Mouse (Mus musculus) thymus, postnatal 10 days (tissue): Measurements from ENCODE around the gene Ghr.

ENCODE experiments used
- DNase-seq, 2 experiments: peaks; one replicate each; pipeline ENCODE4 v3.0.0; 2021; ENCODE audit warnings: low spot score in 2 of 2

The Ghr gene

DNA sequence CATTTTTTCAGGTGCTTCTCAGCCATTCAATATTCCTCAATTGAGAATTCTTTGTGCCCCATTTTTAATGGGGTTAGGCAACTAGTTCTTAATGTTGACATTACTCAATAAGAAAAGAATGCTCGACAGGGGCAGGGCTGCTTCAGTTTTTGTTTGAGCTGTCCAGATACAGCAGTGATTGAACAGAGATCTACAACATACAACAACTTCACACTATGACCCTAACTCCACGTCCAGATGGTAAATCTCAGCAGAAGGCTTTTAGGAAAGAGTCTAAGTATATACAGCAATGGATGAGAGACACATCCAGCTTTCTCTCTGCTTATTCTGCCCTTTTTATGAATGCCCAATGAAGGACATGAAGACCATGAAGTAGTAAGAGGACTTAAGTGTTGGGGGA is 199.5 kb downstream of the Ghr start:
- DNase-seq = no peak

DNA sequence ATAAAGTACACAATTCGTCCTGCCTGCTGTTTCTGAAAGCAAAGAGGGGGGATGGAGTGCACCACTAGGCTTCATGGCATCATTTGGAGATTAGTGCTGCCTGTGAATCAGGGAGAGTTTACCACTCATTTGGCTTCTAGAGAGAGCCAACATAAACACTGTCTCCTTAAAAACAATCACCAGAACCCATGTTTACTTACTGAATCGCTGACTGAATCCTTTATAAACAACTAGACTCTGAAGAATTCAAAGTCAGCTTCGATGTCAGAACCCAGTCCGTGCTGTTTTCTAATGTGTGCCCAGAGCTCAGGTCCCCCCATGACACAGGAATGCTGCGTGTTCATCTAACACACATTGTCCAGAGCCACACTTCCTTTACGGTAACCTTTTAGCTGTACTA is 201.9 kb downstream of the Ghr start:
- no peak for DNase-seq

DNA sequence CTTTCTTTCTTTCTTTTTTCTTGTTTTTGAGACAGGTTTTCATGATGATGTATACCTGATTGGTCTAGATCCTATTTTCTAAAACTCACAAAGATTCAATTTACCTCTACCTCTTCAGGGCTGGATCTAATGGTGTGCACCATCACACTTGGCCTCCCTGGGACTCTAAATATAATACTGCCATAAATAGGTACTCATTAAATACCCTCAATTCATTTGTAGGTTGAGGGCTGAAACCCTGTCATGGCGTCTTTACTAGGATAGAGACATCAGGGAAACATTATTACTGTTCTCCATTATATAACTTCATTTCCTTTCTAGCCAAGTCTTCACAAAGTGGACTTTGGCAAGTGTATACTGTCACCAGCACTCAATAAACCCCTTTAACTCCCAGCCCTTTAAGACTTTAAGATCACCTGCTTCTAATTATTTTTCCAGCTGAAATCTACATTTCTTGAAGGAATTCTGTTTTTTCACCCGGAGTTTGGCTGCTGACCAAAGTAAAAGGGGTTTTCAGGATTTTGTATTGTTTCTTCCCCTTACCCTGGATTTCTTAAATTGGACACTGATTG is 214.9 kb downstream of the Ghr start:
- no peak for DNase-seq

DNA sequence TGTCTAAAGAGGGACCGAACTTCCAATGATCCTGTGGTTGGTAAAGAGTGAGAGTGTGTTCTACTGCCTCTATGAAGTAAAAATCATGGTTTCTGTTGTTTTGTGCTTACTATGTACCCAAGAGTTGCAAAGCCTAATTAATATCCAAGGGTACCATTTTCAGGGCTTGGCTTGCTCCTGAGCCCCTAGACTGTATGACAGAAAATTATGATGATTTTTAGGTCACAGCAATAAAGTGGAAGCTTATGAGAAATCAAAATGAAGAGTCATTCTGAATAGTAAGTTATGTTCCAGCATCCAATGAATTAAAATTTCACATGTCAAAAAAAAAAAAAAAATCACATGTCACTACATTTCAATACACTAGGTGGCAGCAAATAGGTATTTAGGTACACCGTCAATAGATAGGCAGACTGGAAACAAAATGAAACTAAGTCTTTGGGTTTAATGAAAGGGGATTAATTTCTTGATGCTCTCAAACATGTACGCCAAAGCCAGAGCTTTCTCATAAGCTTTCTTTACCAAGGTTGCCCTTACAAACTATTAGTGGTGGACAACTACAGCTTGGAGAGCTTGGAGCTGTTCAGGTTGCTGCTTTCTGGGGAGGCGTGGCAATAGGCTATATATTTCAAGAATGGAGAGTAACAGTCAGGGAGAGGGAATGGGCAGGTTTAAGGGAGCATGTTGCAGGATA is 227.1 kb downstream of the Ghr start:
- DNase-seq = no peak

DNA sequence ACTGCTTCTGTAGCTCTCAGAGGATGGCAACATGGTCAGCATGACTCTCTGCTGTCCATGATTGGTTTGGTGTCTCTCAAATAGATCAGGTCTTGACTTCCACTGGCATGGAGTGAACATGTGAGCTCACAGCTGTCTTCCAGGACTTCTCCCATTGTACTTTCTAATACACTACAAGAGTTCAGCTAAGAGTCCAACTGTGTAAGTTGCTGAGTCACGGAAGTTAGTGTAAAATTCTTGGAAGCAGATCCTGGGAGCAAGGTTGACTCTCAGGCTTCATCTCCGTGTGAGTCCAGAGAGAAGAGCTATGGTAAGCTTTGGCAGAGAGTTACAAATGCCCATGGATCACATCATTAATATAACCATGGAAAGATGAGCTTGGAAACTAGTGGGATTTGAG is 229.6 kb downstream of the Ghr start:
- no peak for DNase-seq

DNA sequence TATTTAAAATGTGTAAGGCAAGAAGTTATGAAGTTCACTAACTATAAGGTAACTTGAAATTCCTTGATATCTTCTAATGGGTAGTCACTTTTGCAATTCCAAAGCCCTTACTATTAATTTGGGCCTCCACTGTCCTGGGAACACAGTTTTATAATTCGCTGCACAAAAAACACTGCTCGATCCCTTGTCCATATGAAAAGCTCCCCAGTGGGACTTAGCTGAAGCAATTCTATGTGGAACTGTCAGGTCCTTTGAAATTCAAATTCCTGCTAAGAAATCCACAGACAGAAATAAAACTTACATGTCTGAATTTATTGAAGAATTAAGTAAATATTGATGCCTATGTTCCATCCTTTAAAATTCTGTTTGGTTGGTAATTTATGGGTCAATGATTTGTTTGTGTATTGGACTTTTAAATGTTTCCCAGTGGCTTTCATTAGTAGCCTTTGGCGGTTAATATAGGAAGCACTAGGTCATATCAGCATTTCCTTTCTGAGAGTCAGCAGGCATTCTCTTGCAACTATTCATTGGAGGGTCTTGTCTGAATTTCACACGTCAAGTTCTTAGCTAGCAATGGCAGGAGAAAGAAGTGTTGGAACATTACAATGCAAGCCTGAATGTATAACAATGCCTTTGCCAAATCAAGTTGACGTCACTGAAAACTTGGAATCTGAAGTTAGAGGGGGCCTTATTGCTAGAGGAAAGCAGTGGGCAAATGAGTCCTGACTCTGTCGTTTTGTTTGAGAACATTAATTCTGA is 233.8 kb downstream of the Ghr start:
- no peak for DNase-seq

DNA sequence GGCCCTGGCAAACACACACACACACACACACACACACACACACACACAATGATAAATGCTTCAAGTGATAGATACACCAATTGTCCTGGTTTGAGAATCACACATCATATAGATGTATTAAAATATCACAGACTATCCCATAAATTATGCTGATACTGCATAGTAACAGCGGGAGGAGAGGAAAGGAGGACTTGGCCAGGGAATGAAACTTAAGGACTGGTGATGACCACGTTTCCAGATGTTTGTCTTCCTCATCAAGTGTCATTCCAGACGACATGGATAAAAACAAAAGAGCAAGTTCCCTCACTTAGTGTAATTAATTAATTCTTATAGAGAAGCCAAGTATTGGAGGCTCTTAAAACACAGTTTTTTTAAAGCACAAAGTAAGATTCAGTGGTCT is 236.6 kb downstream of the Ghr start:
- no peak for DNase-seq

DNA sequence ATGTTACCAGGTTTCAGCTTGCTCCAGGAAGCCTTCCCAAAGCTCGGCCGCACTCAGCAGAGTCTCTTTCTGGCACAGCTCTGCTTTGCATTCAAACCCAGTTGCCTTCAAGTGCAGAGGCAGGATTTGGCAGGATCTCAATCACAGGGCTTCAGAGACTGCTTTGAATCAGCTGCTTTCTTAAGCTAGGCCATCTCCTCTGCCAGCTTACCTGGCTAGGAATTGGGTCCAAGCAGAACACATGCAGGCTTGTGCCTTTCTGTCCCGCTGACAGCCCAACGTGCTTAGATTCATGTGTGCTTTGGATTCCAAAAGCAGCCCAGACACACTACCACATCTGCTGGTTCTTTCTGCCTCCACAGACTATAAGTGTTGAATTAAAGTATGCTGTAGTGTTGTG is 238.7 kb downstream of the Ghr start:
- no peak for DNase-seq

DNA sequence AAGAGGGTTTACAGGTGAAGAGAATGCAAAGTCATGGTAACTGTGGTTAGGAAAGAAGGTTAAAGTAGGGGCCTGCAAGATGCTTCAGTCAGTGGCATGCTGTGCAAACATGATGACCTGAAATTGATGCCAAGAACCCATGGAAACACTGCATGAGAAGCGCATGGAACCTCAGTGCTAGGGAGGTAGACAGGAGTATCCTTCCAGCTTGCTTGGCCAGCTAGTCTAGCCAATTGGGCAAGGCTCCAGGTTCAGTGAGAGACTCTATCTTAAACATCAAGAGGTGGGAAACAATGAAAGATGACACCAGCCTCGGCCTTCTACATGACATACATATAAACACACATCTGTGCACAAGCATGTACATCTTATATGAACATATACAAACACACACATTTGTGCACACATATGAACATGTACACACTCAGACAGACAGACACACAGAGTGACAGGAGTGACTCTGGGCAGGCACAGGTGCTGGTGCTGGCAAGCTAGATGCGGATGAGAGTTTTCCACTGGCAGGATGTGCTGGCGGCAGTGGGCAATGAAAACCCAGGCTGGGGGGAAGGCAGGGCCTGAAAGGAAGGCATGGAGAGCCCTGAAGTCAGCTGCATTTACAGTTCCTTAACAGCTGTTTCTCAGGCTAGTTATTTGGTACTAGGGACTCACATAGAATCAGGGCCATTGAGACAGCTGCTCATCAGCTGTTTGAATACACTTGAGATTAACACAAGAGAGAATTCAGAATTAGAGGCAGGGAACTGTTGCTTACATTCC is 241.3 kb downstream of the Ghr start:
- no peak for DNase-seq

DNA sequence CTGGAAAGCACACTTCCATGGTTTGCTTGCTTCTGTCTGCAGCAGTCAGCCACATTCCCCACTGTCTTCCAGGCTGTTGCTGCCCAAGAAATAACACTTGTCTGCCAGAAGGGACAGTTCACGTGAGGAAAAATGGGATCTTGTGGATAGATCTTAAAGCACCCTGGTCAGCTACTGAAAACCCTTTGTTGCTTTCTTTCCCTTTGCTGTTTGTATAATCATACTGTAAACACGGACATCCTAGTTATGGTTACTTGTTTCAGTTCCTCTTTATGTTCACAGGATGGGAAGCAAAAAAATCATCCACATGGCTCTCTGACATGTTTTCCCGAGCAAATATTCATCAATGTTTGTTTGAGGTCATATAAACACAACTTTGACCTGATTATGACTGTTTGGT is 243.4 kb downstream of the Ghr start:
- no peak for DNase-seq

DNA sequence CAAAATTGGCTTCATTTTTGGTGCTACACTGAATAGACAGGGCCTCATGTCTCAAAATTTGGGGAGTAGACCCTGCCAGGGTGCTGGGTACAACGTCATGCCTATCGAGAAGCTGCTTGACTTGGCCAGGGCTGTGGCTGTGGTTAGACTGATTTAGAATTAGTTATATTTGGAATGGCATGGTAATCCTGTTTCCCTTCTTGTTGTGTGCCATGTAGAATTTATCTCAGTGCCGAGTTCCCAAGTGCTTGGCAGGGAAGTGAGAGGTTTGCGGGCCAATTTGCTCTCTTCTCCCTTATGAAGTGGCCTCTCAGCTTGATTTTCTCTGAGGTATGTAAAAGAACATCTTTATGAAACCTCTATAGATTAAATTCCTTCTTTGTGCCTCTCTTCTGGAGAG is 250.8 kb downstream of the Ghr start:
- DNase-seq = no peak

DNA sequence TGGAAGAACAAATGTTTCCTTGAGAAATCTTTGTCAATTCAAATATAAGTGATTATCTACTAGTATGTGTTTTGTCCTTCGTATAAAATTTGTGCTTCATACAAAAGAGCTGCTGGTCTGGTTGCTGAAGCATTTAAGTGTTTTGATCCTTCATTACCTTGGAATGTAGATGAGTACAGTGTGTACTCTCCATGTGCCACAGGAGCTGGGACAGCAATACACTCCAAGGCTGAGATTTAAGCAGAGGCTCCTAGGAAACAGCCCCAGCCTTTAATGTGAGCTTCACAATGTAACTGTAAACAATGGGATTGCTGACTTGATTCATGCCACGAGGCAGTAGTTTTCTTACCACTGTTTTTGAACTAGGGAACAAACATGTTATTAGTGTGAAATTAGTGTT is 251.5 kb downstream of the Ghr start:
- no peak for DNase-seq

DNA sequence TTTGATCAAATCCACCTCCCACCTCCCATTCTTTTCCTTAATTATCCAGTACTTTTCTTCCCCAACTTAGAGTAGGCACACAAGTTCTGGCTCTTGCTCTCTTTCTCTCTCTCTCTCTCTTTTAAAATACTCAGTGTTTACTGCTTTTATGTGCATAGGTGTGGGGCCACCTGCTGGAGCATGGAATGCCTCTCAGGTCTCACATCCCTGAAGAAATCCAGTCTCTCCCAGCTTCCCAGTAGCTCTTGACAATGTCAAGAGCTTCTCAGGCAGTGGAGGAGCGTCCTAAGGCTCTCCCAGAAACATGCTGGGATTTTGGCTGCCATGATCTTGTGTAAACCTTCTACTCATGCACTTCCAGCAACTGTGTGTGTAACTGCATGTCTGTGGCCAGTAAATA is 253.0 kb downstream of the Ghr start:
- DNase-seq = no peak

DNA sequence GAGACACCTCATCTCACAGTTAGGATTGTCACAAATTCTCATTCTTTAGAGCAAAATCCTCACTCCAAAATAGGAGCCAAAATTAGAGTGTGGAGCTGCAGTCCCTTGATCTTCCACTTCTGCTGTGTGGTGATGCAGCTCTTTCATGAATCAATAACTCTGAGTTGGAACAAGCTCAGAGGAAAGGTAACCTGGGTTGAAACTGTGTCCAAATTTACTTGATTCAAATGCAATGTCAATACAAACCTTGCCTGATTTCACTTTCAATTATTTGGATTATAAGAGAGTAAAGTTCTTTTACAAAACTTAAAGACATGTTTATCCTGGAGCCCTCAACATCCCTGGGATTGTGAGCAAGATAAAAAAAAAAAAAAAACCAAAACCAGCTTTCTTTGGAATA is 260.3 kb downstream of the Ghr start:
- no peak for DNase-seq

DNA sequence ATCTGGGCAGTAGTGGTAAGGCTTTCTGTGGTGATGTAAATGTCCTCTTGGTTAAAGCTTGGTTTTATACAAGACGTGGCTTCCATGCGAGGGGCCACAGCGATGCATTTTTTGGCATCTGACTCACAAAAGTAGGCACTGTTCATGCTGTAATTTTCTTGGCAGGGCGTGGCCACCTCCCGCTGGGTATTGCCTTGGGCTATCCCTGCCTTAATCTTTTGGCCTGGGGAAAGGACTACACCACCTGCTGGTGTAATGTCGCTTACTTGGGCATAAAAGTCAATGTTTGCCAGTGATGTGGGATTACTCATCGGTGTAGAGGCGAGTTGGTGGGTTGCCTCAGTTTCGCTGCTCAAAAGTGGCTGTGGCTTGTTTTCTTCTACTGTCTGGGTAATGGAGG is 263.4 kb downstream of the Ghr start:
- DNase-seq = no peak

DNA sequence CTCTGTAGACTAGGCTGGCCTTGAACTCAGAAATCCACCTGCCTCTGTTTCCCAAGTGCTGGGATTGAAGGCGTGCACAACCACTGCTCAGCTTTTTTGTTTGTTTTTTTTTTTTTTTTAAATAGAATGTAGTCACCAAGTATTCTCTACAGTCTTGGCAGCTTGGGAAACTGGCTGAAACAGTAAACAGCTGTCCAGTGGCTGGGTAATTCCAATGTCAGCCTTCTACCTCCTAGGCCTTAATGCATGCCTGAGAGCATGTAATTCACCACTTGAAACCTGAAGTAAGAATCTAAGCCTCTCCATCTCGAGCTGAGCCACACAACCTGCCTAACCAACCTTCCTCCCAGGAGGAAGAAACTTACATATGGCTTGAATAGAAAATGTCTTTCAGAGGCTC is 266.7 kb downstream of the Ghr start:
- DNase-seq = no peak

DNA sequence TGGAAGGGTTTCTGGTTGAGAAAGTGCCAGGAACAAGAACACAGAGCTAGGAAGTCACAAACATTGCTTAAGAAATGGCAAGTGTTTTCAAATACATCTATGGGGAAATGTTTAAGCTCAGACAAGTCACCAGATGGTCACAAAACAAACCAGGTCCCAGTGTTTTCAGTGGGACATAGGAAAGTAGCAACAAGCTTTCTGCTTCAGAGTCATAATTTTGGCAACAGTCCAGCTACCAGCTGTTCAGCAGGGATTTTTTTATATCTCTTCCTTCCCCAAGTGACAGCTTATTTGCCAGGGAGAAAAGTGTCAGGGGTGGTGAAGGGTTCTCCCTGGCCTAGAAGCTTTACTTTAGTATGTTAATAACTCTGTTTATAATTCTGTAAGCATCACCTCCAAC is 270.4 kb downstream of the Ghr start:
- DNase-seq = no peak

DNA sequence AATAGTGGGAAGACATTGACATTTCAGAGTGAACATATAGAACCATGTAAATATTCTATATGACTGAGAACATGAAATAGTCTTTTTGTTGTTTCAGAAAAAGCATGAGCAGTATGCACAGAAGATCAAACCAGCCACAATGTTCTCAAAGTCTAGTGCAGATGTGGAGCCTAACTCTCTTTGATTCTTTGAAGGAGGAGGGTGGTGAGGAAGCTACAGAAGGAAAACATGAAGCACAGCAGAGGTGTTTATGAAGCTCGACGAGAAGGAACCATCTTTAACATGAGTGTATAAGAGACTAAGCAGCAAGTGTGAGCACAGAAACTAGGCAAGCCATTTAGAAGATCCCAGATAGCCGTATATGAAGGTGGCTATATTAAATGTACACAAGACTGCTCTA is 273.4 kb downstream of the Ghr start:
- peak in 1 of 2 experiments; percentile 14 for DNase-seq

DNA sequence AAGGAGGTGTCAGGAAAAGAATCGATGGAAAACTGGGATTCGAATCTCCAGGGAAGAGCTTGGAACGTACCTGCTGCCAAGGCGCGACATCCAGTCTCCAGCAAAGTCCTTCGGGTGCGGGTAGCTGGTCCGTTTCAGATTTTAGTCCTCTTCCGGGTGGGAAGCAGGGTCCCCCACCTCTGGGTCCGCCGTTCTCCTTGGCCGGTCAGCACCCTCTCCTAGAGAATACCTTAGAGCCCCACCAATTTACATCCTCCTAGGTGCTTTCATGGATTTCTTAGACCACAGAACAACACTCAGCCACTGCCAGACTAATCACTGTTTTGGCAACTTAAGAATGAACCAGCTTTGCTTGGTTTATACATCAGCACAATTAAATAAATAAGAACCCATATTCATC is 279.9 kb downstream of the Ghr start, which contains the start of gene Ccdc152:
Gene Ccdc152, minus strand, starts transcription at position 101 of the 400 bp plus-strand sequence.
- no peak for DNase-seq

DNA sequence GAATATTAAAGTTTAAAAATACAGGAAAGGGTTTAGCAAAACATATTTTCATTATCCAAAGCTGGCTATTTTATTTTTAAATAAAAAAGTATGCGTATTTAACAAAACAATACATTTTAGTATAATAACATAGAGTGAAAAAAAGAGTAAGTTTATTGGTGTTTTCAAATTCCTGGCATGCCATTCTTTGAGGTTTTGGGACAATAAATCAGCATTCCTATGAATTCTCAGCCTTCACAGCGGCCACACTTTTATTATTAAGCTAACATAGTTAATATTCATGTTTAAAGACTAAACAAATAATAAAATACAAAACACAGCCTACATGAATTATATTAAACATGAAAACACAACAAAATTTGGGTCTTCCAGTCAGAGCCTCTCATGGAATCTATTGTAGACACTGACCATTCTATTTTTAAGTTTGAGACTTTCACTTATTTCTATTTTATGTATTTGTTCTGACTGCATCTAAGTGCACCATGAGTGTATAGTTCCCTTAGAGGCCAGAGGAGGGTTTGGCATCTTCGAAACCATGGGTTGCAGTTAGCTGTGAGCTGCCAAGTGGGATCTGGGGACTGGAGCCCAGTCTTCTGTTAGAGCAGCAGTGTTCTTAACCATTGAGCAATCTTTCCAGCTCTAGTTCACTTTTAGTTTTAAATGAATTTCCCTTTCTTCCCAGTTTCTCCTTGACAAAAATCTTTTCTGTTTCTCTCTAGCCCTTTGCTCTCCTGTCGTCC is 282.8 kb downstream of the Ghr start:
- DNase-seq = no peak

DNA sequence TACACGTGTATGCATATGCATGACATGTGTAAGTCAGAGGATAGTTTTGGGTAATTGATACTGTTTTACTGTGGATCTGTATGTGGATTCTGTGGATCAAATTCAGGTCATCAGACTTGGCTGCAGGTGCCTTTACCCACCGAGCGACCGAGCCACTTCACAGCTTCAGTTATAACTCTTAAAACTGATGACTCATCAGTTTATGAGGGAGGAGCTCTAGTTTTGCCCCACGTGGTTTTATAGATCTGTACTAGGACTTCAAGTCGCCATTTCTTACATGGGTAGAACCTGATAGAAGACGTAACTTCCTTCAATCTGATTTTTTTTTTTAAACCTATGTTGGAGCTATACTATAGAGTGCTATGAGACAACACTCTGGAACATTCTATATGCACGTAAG is 285.7 kb downstream of the Ghr start:
- no peak for DNase-seq

DNA sequence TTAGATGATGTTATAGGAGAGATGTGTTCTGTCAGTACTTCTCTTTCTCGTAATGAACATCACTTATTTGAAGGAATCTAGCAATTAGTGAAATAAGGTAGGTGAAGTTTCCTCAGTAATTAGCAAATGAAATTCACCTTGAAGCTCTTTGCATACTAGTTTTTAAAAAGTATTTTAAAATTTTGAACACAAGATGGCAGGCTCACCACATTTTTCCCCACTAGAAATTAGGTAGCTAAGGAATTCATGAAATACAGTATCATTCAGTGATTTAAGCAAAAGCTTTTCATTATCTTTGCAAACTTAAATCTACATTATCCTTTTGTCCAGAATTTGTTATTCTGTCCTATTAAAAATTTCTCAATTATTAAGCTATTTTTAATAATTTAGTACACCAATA is 287.3 kb downstream of the Ghr start:
- DNase-seq = no peak
